Mouse (Mus musculus) effector memory CD4-positive, alpha-beta T cell, adult 7 months (primary cell): ENCODE results near the gene Scfd2. TPM values are rescaled to one million over a fixed set of nuclear protein-coding genes. Genes with fewer than 3 reads are reported as not detected.

Experiments
- polyA plus RNA-seq: library from polyadenylated mRNA; unstranded; fragments of 100-300 nt; shearing (Covaris generic); gene quantifications from one replicate; pipeline ENCODE4 v1.2.1, GENCODE M21; 2017

The Scfd2 gene
- 36.6 TPM for polyA plus RNA-seq

GRCm38 (mm10) chr5:74531630-74532280, at the start of gene Scfd2:
Gene Scfd2, minus strand, starts transcription at chr5:74531759.

GRCm38 (mm10) chr5:74535240-74536021, 3.9 kb upstream of the Scfd2 start, which contains the start of gene Fip1l1:
Gene Fip1l1, plus strand, starts transcription at chr5:74535449.

GRCm38 (mm10) chr5:74194841-74195613, 336.5 kb downstream of the Scfd2 start, which contains the start of gene Rasl11b:
Gene Rasl11b, plus strand, starts transcription at chr5:74195286.

Other genes starting within 250 kb of the Scfd2 start
- gene Fip1l1, start 3.7 kb upstream of the Scfd2 start, polyA plus RNA-seq: 130 TPM
- gene Lnx1, start 171.2 kb upstream of the Scfd2 start, polyA plus RNA-seq: 0.18 TPM